Mouse (Mus musculus): ENCODE measurements around the gene Pole4. TPM values are rescaled to one million over a fixed set of nuclear protein-coding genes. Genes with fewer than 3 reads are reported as not detected.

Gene Pole4
- total RNA-seq, 1 experiment: 103 TPM

GRCm38 (mm10) chr6:82727206-82727605 lies 22.0 kb upstream of the Pole4 start:
- Histone ChIP-seq H3K4me3 (ENCODE audit: insufficient read depth in 1 of 2, low read depth in 1 of 2, low read length in 2 of 2, poor library complexity in 1 of 2, severe bottlenecking in 1 of 2) (no peak overlapping the region), H3K27ac (ENCODE audit: insufficient read depth, low read depth, low read length, poor library complexity, severe bottlenecking) (no peak overlapping the region), H3K9me3 (ENCODE audit: control insufficient read depth, insufficient read depth, low read depth, low read length) (no peaks in the 10 kb centered on the region), H3K36me3 (ENCODE audit: control insufficient read depth, insufficient read depth, low read length, poor library complexity, severe bottlenecking) (peaks cover 52% of the 10 kb centered on the region), H3K9ac (ENCODE audit: insufficient read depth, low read depth, low read length, poor library complexity, severe bottlenecking) (no peak overlapping the region), H3K4me1 (ENCODE audit: control insufficient read depth in 2 of 2, insufficient read depth in 2 of 2, low read length in 2 of 2, poor library complexity in 1 of 2) (peaks cover 12 to 20% of the 10 kb centered on the region in 2 experiments)
- no peak for TF ChIP-seq HCFC1 (IDR thresholded peaks at IDR 0.05; ENCODE audit: borderline replicate concordance, insufficient read depth, low read length)
- no peak for TF ChIP-seq MAFK (IDR thresholded peaks at IDR 0.05; ENCODE audit: insufficient read depth, low read depth, low read length)
- TF ChIP-seq ZNF384 (IDR thresholded peaks at IDR 0.05; ENCODE audit: low read depth, low read length): no peak
- TF ChIP-seq ZC3H11A (IDR thresholded peaks at IDR 0.05; ENCODE audit: borderline replicate concordance, low read depth, low read length): no peak
- no peak for TF ChIP-seq CHD2 (IDR thresholded peaks at IDR 0.05; ENCODE audit: low read depth, low read length)
- in situ Hi-C loops (cut with MboI; ENCODE audit: low sequenced_read_pairs in 2 of 2, unreplicated experiment in 2 of 2): no loop called here
- DNase-seq (ENCODE audit: low read depth, low spot score): no peak

GRCm38 (mm10) chr6:82723321-82723720 lies 18.2 kb upstream of the Pole4 start:
- peaks cover 6 to 19% of the 10 kb centered on the region in 2 experiments; a peak in 3 of 4 replicates for H3K4me1 ChIP-seq (ENCODE audit: control insufficient read depth in 2 of 2, insufficient read depth in 2 of 2, low read length in 2 of 2, poor library complexity in 1 of 2)
- H3K9ac ChIP-seq (ENCODE audit: insufficient read depth, low read depth, low read length, poor library complexity, severe bottlenecking): peak overlapping the region; percentile 59; the same call in 1 of the 2 replicates
- H3K27ac ChIP-seq (ENCODE audit: insufficient read depth, low read depth, low read length, poor library complexity, severe bottlenecking): peak overlapping the region; percentile 77
- TF ChIP-seq HCFC1 (IDR thresholded peaks at IDR 0.05; ENCODE audit: borderline replicate concordance, insufficient read depth, low read length) (no peak), ZC3H11A (IDR thresholded peaks at IDR 0.05; ENCODE audit: borderline replicate concordance, low read depth, low read length) (no peak), MAFK (IDR thresholded peaks at IDR 0.05; ENCODE audit: insufficient read depth, low read depth, low read length) (no peak), CHD2 (IDR thresholded peaks at IDR 0.05; ENCODE audit: low read depth, low read length) (0 out of 2 replicates have a peak, but pooled peaks have one; percentile 27), ZNF384 (IDR thresholded peaks at IDR 0.05; ENCODE audit: low read depth, low read length) (no peak)
- H3K36me3 ChIP-seq (ENCODE audit: control insufficient read depth, insufficient read depth, low read length, poor library complexity, severe bottlenecking): peaks cover 27% of the 10 kb centered on the region
- in situ Hi-C loops (cut with MboI; ENCODE audit: low sequenced_read_pairs in 2 of 2, unreplicated experiment in 2 of 2): no loop called here
- DNase-seq (ENCODE audit: low read depth, low spot score): peak; percentile 75
- H3K4me3 ChIP-seq (ENCODE audit: insufficient read depth in 1 of 2, low read depth in 1 of 2, low read length in 2 of 2, poor library complexity in 1 of 2, severe bottlenecking in 1 of 2): no peak overlapping the region
- no peaks in the 10 kb centered on the region for H3K9me3 ChIP-seq (ENCODE audit: control insufficient read depth, insufficient read depth, low read depth, low read length)

- no peak overlapping the region for H3K9ac ChIP-seq (ENCODE audit: insufficient read depth, low read depth, low read length, poor library complexity, severe bottlenecking)
- TF ChIP-seq ZC3H11A (IDR thresholded peaks at IDR 0.05; ENCODE audit: borderline replicate concordance, low read depth, low read length): no peak
- TF ChIP-seq CHD2 (IDR thresholded peaks at IDR 0.05; ENCODE audit: low read depth, low read length): no peak
- TF ChIP-seq ZNF384 (IDR thresholded peaks at IDR 0.05; ENCODE audit: low read depth, low read length): no peak
- peak; percentile 86 for TF ChIP-seq MAFK (IDR thresholded peaks at IDR 0.05; ENCODE audit: insufficient read depth, low read depth, low read length)
- TF ChIP-seq HCFC1 (IDR thresholded peaks at IDR 0.05; ENCODE audit: borderline replicate concordance, insufficient read depth, low read length): no peak
- H3K9me3 ChIP-seq (ENCODE audit: control insufficient read depth, insufficient read depth, low read depth, low read length): no peaks in the 10 kb centered on the region
- H3K4me3 ChIP-seq (ENCODE audit: insufficient read depth in 1 of 2, low read depth in 1 of 2, low read length in 2 of 2, poor library complexity in 1 of 2, severe bottlenecking in 1 of 2): no peak overlapping the region
- H3K4me1 ChIP-seq (ENCODE audit: control insufficient read depth in 2 of 2, insufficient read depth in 2 of 2, low read length in 2 of 2, poor library complexity in 1 of 2): 0 out of 4 replicates have a peak, but pooled peaks cover 0 to 2% of the 10 kb centered on the region in 2 experiments
- no peak for DNase-seq (ENCODE audit: low read depth, low spot score)
- in situ Hi-C loops (cut with MboI; ENCODE audit: low sequenced_read_pairs in 2 of 2, unreplicated experiment in 2 of 2): no loop called here
- no peaks in the 10 kb centered on the region for H3K36me3 ChIP-seq (ENCODE audit: control insufficient read depth, insufficient read depth, low read length, poor library complexity, severe bottlenecking)
- H3K27ac ChIP-seq (ENCODE audit: insufficient read depth, low read depth, low read length, poor library complexity, severe bottlenecking): no peak overlapping the region
These were observed 11.0 kb upstream of the Pole4 start for GRCm38 (mm10) chr6:82716126-82716525.

GRCm38 (mm10) chr6:82715653-82716052 lies 10.5 kb upstream of the Pole4 start:
- no peaks in the 10 kb centered on the region for H3K36me3 ChIP-seq (ENCODE audit: control insufficient read depth, insufficient read depth, low read length, poor library complexity, severe bottlenecking)
- 0 out of 4 replicates have a peak, but pooled peaks cover 0 to 2% of the 10 kb centered on the region in 2 experiments for H3K4me1 ChIP-seq (ENCODE audit: control insufficient read depth in 2 of 2, insufficient read depth in 2 of 2, low read length in 2 of 2, poor library complexity in 1 of 2)
- in situ Hi-C loops (cut with MboI; ENCODE audit: low sequenced_read_pairs in 2 of 2, unreplicated experiment in 2 of 2): no loop called here
- TF ChIP-seq HCFC1 (IDR thresholded peaks at IDR 0.05; ENCODE audit: borderline replicate concordance, insufficient read depth, low read length) (no peak), ZC3H11A (IDR thresholded peaks at IDR 0.05; ENCODE audit: borderline replicate concordance, low read depth, low read length) (no peak), ZNF384 (IDR thresholded peaks at IDR 0.05; ENCODE audit: low read depth, low read length) (no peak), MAFK (IDR thresholded peaks at IDR 0.05; ENCODE audit: insufficient read depth, low read depth, low read length) (no peak), CHD2 (IDR thresholded peaks at IDR 0.05; ENCODE audit: low read depth, low read length) (no peak)
- no peaks in the 10 kb centered on the region for H3K9me3 ChIP-seq (ENCODE audit: control insufficient read depth, insufficient read depth, low read depth, low read length)
- H3K4me3 ChIP-seq (ENCODE audit: insufficient read depth in 1 of 2, low read depth in 1 of 2, low read length in 2 of 2, poor library complexity in 1 of 2, severe bottlenecking in 1 of 2): no peak overlapping the region
- H3K9ac ChIP-seq (ENCODE audit: insufficient read depth, low read depth, low read length, poor library complexity, severe bottlenecking): no peak overlapping the region
- DNase-seq (ENCODE audit: low read depth, low spot score): no peak
- H3K27ac ChIP-seq (ENCODE audit: insufficient read depth, low read depth, low read length, poor library complexity, severe bottlenecking): no peak overlapping the region
